Mouse (Mus musculus): ENCODE measurements around the gene Slc9a6.

Gene Slc9a6

DNA sequence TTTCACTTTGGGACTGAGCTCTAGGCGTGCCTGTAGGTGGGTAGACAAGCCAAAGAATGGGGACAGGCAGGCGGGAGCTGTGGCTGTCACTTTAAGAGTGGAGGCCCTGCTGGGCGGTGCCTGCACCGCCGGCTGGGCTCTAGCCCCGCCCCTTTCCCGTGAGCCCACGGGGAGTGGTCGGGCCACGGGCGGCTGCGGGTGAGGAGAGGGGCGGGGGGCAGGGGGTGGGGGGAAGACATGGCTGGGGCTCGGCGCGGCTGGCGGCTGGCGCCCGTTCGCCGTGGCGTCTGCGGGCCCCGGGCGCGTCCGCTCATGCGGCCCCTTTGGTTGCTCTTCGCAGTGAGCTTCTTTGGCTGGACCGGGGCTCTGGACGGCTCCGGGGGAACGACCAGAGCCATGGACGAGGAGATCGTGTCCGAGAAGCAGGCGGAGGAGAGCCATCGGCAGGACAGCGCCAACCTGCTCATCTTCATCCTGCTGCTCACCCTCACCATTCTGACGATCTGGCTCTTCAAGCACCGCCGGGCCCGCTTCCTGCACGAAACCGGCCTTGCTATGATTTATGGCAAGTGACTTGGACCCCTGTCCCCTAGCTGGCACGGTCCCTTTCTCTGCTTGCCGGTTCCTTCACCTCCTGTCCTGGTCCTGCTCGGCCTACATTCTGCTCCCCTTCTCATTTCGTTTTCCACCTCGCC, at the start of gene Slc9a6:
Gene Slc9a6, plus strand, starts transcription at position 135 of the 695 bp plus-strand sequence.
- DNase-seq (ENCODE audit: extremely low read depth, low read depth, low spot score) = no peak

DNA sequence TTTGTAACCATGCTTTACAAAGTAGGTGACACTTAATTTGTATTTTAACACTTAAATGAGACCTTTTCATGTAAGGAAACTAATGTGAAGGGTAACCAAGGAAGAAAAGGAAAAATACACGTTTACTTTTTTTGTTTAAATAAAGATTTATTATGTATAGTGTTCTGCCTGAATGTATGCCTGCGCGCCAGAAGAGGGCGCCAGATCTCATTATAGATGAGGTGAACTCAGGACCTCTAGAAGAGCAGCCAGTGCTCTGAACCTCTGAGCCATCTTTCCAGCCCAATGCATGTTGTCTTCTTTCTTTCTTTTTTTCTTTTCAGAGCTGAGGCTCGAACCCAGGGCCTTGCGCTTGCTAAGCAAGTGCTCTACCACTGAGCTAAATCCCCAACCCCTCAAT, 37.1 kb upstream of the Slc9a6 start:
- no peak for DNase-seq (ENCODE audit: extremely low read depth, low read depth, low spot score)

GRCm38 (mm10) chrX:56578200-56578599, 31.4 kb upstream of the Slc9a6 start:
- DNase-seq (ENCODE audit: extremely low read depth, low read depth, low spot score) = no peak

GRCm38 (mm10) chrX:56597219-56597886, 12.2 kb upstream of the Slc9a6 start:
- no peak for DNase-seq (ENCODE audit: extremely low read depth, low read depth, low spot score)

DNA sequence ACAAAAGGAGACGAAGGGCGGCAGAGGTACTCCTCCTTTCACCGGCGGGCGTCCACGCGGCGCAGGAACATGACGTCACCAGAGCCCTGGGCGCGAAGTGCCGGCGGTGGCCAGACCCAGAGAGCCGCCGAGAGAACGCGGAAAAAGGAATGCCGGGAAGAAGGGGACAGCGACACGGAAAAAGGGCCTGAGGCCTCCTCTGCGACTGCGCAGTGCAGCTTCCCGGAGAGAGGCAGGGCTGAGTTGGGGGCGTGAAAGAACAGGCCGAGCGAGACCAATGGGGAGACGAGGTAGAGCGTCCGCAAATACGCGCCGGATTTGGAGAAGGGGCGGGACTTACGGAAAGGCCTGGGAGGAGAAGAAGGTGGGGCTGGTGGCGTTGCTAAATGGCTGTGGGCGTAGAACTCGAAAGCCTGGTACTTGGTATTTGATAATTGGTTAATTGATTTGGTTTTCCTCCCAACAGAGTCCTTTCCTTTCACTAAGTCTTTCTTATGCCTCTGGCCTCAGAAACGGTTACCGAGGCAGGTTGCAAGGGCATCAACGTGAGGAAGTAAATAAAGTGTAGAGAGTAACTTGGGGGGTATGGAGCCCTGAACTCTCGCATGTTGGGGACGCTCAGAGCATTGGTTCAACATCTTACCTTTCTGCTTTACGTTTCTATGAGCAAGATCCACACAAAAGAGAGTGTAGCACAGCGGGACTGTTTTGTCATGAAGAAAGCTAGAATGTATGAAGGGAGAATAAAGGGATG, 11.5 kb upstream of the Slc9a6 start, which contains the start of gene Mmgt1:
Gene Mmgt1, minus strand, starts transcription at position 183 of the 754 bp plus-strand sequence.
- DNase-seq (ENCODE audit: extremely low read depth, low read depth, low spot score) = peak; percentile 43

DNA sequence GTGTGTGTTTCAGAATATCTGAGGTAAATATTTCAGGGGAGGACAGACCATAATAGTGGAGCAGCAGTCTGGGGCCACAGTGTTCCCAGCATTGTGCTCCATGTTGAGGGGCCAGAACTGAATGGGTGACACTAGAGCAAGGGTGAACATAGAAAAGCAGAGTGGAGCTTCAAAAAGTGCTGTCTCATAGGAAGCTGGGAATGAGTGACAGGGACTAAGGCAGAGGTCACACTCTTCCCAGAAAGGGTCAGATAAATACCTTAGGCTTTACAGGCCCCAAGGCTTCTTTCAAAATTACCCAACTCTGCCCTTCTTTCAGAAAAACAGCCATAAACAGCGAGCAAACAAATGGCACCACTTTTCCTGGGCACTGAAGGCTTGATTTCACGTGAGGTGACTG, 3.0 kb upstream of the Slc9a6 start:
- DNase-seq (ENCODE audit: extremely low read depth, low read depth, low spot score) = no peak

GRCm38 (mm10) chrX:56607032-56607710, 2.4 kb upstream of the Slc9a6 start:
- DNase-seq (ENCODE audit: extremely low read depth, low read depth, low spot score) = no peak

DNA sequence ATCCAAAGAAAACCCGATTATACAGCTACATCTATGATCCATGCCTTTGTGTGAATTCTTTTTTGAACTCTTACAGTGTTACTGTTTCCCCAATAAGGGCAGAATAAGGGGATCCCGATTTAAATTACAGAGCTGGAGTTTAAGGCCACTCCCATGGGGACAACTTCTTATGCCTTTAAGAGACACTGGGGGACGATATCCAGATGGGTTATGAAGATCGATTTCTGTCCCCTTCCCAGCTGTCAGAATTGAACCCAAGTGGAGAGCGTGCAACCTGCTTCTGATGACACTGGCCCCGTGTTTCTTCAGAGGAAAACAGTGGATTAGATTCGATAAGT, 303 bp upstream of the Slc9a6 start:
- DNase-seq (ENCODE audit: extremely low read depth, low read depth, low spot score) = no peak

DNA sequence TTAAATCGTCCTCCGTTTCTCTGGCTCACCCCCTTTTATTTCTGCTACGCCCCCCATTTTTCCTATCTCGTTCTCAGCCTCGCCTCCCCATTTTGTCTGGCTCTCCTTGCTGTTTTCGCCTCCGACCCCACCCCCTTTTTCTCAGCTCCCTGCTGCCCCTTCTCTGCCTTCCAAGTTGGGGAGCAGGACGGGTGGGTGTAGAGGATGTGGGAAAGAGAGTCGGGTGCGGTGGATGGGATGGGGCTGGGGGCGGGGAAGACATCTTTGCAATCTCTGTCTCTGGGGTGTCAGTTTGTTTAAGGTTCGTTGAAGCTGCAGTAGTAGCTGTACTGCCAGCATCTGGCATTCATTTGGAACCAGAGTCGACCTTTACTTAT, 749 bp downstream of the Slc9a6 start:
- no peak for DNase-seq (ENCODE audit: extremely low read depth, low read depth, low spot score)

- no peak for DNase-seq (ENCODE audit: extremely low read depth, low read depth, low spot score)
Observed at GRCm38 (mm10) chrX:56615236-56615635, 5.7 kb downstream of the Slc9a6 start.

- DNase-seq (ENCODE audit: extremely low read depth, low read depth, low spot score) = no peak
Observed at GRCm38 (mm10) chrX:56636185-56636584, 26.6 kb downstream of the Slc9a6 start.

DNA sequence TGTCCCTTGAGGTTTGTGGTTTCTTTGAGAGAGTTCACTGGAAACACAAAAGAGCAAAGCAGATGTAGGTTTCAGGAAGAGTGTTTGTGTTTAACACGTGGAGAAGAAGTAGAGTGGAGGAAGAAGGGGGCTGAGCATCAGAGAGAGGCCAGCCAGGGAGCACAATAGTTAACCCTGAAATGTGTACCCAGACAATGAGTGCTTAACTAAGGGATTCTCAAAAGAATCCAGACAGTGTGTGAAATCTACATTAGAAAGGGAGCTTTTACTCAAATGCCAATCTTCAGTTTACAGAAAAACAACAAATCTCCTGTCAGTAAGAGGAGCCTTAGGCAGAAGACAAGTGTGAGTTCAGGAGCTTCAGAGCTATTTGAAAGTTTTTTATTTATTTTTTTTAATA, 30.5 kb downstream of the Slc9a6 start:
- DNase-seq (ENCODE audit: extremely low read depth, low read depth, low spot score) = no peak

DNA sequence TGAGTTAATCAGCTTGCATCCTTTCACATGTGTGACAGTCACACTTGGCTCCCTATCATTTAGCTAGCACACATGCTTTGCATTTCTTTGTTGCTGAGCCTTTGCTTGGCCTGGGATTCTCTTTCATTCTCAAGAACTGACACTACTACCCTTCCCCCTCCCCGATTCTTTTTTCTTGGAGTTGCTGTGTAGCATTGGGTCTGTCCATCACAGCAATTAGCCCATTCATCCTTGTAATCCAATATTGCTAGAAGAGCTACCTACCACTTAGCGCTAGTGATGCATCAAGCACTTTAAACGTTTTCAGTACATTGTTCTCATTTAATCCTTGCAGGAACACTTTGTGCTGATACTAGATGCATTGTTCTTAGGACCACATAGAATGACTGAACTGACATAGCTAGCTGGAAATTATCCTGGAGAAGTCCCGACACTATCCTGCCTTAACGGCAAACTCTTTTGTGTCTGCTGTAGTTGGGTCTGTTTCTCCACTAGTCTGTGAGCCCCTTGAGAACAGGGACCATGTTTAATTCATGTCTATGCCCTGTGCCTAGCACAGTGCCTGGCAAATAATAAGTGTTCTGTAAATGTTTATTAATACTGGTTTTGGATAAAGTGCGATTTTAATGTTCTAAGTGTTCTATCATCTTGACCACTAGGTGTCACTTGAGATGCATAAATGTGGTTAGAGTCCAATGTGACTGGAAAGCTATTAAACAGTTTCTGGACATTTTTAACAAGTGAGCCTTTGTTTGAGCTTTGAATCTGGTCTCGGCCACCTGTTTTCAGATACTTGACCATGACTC, 40.2 kb downstream of the Slc9a6 start:
- no peak for DNase-seq (ENCODE audit: extremely low read depth, low read depth, low spot score)

- no peak for DNase-seq (ENCODE audit: extremely low read depth, low read depth, low spot score)
Observed at GRCm38 (mm10) chrX:56650355-56650652, 40.7 kb downstream of the Slc9a6 start.

DNA sequence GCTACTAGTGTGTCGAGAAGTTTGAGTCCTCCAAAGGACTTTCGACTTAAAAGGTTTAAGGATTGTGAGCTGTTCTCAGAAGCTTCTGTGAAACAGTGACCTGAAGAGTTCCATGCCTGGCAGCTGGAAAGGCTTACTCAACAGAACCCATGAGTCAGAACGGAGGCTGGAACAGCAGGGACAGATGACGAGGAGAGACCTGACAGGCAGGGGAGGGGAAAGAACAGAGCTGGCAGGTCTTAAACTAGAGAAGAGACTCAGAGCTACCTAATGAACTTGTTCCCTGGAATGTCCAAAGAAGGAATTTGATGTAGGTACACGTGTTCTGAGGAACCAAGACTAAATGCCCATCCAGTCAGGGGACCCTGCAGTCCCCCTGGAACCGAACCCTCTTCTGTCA, 41.3 kb downstream of the Slc9a6 start:
- DNase-seq (ENCODE audit: extremely low read depth, low read depth, low spot score) = peak; percentile 28

DNA sequence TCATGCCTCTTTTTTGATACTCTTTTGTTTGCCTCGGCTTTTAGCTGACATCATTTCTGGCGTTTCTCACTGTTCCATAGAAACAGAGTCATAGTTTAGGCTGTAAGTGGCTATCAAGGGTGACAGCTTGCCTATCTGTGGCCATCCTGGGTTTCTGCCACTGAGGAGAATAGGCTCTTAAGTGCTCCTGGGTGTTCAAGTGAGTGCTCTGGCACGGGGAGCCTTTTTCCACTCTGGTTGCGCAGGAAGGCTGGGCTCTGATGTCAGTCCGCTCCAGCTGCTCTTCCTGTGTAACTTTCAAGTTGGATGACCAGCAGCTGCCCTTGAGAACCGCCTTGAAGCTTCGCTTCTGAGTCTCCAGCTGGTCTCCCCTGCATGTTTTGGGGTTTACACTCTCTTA, 42.2 kb downstream of the Slc9a6 start:
- DNase-seq (ENCODE audit: extremely low read depth, low read depth, low spot score) = no peak

GRCm38 (mm10) chrX:56655686-56656085, 46.1 kb downstream of the Slc9a6 start:
- DNase-seq (ENCODE audit: extremely low read depth, low read depth, low spot score) = no peak

DNA sequence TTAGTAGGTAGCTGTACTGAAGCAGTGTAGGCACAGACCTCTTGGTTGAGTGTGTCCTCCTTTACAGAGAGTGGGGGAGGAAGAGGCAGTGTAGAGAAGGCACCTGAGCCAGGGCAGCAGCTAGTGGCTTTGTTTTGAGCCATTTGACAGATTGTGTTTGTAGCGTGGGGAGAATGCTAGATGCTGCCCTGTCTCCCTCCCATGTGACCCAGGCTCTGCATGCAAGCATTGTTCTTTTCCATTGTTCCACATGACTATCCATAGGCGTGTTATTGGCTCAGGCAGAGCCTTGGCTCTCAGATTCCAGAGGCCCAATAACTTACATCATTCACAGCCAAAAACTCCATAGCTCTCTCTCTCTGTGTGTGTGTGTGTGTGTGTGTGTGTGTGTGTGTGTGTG, 49.7 kb downstream of the Slc9a6 start:
- no peak for DNase-seq (ENCODE audit: extremely low read depth, low read depth, low spot score)

DNA sequence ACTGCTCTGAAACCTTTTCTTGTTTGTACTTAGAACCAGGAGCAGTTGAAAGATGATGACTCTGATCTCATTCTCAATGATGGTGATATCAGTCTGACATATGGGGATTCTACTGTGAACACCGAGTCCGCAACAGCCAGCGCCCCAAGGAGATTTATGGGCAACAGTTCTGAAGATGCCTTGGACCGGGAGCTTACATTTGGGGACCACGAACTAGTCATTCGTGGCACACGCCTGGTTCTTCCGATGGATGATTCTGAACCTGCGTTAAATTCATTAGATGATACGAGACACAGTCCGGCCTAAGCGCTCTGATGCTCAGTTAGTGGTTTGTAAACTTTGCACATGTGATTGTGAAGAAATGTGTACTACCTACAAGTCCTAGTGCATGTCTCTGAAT, 51.6 kb downstream of the Slc9a6 start:
- DNase-seq (ENCODE audit: extremely low read depth, low read depth, low spot score) = no peak

DNA sequence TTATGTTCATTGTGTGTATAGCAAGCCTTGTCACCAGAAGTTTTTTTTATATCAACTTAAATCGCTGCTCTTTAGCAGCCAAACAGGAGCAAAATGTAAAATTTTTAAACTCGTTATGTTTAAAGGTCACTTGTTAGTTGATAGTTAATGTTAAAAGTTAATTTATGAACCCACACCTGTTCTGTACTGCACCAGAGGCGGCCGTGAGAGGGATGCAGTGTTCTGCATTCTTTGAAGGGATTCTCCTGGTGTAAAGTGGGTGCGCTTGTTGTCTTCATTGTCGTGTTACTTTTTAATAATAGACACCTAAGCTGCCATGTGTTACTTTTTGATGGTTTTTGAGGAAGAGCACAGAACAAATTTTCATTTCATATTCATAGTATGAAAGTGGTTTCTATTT, 52.8 kb downstream of the Slc9a6 start:
- DNase-seq (ENCODE audit: extremely low read depth, low read depth, low spot score) = no peak

- no peak for DNase-seq (ENCODE audit: extremely low read depth, low read depth, low spot score)
Observed at GRCm38 (mm10) chrX:56663377-56663776, 53.8 kb downstream of the Slc9a6 start.

Measured in fat pad, adult 2 months (tissue).